Mouse (Mus musculus) adrenal gland, postnatal 4 days (tissue): ENCODE data around the gene Capns1. TPM values are rescaled to one million over a fixed set of nuclear protein-coding genes. Genes with fewer than 3 reads are reported as not detected.
A peak's percentile ranks its signal among the peaks of the same experiment; 100 is the strongest.
"Not testable (repeated sequence)": the region's sequence is repeated elsewhere in the genome, so short reads cannot be mapped to it uniquely, and the experiment has no call there.

Experiments
- DNase-seq, 2 experiments: peaks; one replicate each; pipeline ENCODE4 v3.0.0; 2021 to 2022; ENCODE audit warnings: low spot score in 2 of 2, mixed read lengths in 2 of 2
- total RNA-seq, 2 experiments: library from RNA; stranded (reverse); gene quantifications; 2 replicates each; pipeline ENCODE4 v1.2.3; 2021

Gene Capns1
- total RNA-seq, 2 experiments from 2014 or later = 418 to 431 TPM

- no peak for DNase-seq
These were observed 5.8 kb upstream of the Capns1 start for GRCm38 (mm10) chr7:30204380-30204779.

- DNase-seq = no peak
These were observed 4.5 kb upstream of the Capns1 start for GRCm38 (mm10) chr7:30202895-30203690.

- DNase-seq = not testable (repeated sequence)
These were observed 2.0 kb upstream of the Capns1 start for GRCm38 (mm10) chr7:30200661-30201060.

GRCm38 (mm10) chr7:30200200-30200599 lies 1.6 kb upstream of the Capns1 start:
- no peak for DNase-seq

GRCm38 (mm10) chr7:30199498-30200139 lies 1.0 kb upstream of the Capns1 start:
- DNase-seq = no peak

- no peak for DNase-seq
These were observed 950 bp downstream of the Capns1 start for GRCm38 (mm10) chr7:30197592-30198129.

GRCm38 (mm10) chr7:30196171-30196570 lies 2.4 kb downstream of the Capns1 start:
- no peak for DNase-seq

- no peak for DNase-seq
These were observed 3.1 kb downstream of the Capns1 start for GRCm38 (mm10) chr7:30195461-30195860.

GRCm38 (mm10) chr7:30194884-30195283 lies 3.7 kb downstream of the Capns1 start:
- DNase-seq = peak; percentile 86 to 94

- DNase-seq = no peak
These were observed 4.3 kb downstream of the Capns1 start for GRCm38 (mm10) chr7:30194101-30194831.

- peak in 1 of 2 experiments; percentile 64 for DNase-seq
These were observed 5.0 kb downstream of the Capns1 start for GRCm38 (mm10) chr7:30193581-30194100.

GRCm38 (mm10) chr7:30193013-30193412 lies 5.6 kb downstream of the Capns1 start:
- no peak for DNase-seq

GRCm38 (mm10) chr7:30192088-30192487 lies 6.5 kb downstream of the Capns1 start:
- no peak for DNase-seq

GRCm38 (mm10) chr7:30189116-30189491 lies 9.5 kb downstream of the Capns1 start:
- no peak for DNase-seq

GRCm38 (mm10) chr7:30188344-30189115 lies 10.1 kb downstream of the Capns1 start:
- DNase-seq = no peak

GRCm38 (mm10) chr7:30184641-30185348 lies 13.8 kb downstream of the Capns1 start:
- DNase-seq = no peak

GRCm38 (mm10) chr7:30183879-30184289 lies 14.7 kb downstream of the Capns1 start, which contains the start of gene Cox7a1:
Gene Cox7a1, plus strand, starts transcription at chr7:30184144.
- DNase-seq = peak; percentile 64 to 85

- DNase-seq = not testable (repeated sequence)
These were observed 15.4 kb downstream of the Capns1 start for GRCm38 (mm10) chr7:30183189-30183588.

- not testable (repeated sequence) for DNase-seq
These were observed 16.7 kb downstream of the Capns1 start for GRCm38 (mm10) chr7:30181929-30182328.

- DNase-seq = peak in 1 of 2 experiments; percentile 47
These were observed 17.3 kb downstream of the Capns1 start for GRCm38 (mm10) chr7:30181308-30181707.
